Mouse (Mus musculus) midbrain, embryonic 11.5 days (tissue): ENCODE results near the gene Greb1. TPM values are rescaled to one million over a fixed set of nuclear protein-coding genes. Genes with fewer than 3 reads are reported as not detected.

Experiments
- ATAC-seq: fragments of 200-750 bp; cut with Nextera tagmentation; 2 replicates; pipeline ENCODE4 v1.8.0; 2017; ENCODE audit warnings: moderate TSS enrichment, moderate library complexity; ENCODE audit not compliant: low FRiP score
- DNase-seq: peaks from one replicate; pipeline ENCODE4 v3.0.0; 2015; ENCODE audit warnings: low spot score; ENCODE audit errors: missing footprints
- H3K27ac ChIP-seq: fragments of 300-500 bp; sonication (generic); 2 replicates; pipeline ENCODE4 v1.5.1; 2014; ENCODE audit warnings: low read depth, low read length
- H3K27me3 ChIP-seq: fragments of 300-500 bp; sonication (generic); 2 replicates; pipeline ENCODE4 v1.6.1; 2014; ENCODE audit warnings: mild to moderate bottlenecking, low read length, moderate library complexity, mixed read lengths; ENCODE audit not compliant: control insufficient read depth, insufficient read depth
- H3K36me3 ChIP-seq: fragments of 300-500 bp; sonication (generic); 2 replicates; pipeline ENCODE4 v1.6.1; 2014; ENCODE audit warnings: mild to moderate bottlenecking, low read length, moderate library complexity, mixed read lengths; ENCODE audit not compliant: control insufficient read depth, insufficient read depth
- H3K4me1 ChIP-seq: fragments of 300-500 bp; sonication (generic); 2 replicates; pipeline ENCODE4 v1.6.1; 2014; ENCODE audit warnings: low read length; ENCODE audit not compliant: control insufficient read depth, insufficient read depth
- H3K4me2 ChIP-seq: fragments of 300-500 bp; sonication (generic); 2 replicates; pipeline ENCODE4 v1.6.1; 2014; ENCODE audit warnings: mild to moderate bottlenecking, moderate library complexity
- H3K4me3 ChIP-seq: fragments of 300-500 bp; sonication (generic); 2 replicates; pipeline ENCODE4 v1.5.1; 2014; ENCODE audit warnings: low read depth, low read length
- H3K9ac ChIP-seq: fragments of 300-500 bp; sonication (generic); 2 replicates; pipeline ENCODE4 v1.6.1; 2014; ENCODE audit warnings: low read length
- H3K9me3 ChIP-seq: fragments of 300-500 bp; sonication (generic); 2 replicates; pipeline ENCODE4 v1.6.1; 2016; ENCODE audit warnings: low read length; ENCODE audit not compliant: control insufficient read depth
- WGBS: fragments of 180-500 bp; shearing (Covaris S2); extraction: QIAGEN DNeasy Blood & Tissue Kit; methylation state at CpG from one replicate; pipeline ENCODE4 v1.1.7; 2014; 5-methylcytosine and 5-hydroxymethylcytosine counted together
- polyA plus RNA-seq: library from polyadenylated mRNA; unstranded; fragments of >200 nt; fragmentation: Nextera tagmentation; extraction: Ambion mirVana; gene quantifications from 2 replicates; pipeline ENCODE4 v1.2.1, GENCODE M21; 2014

The Greb1 gene
- polyA plus RNA-seq, 1 experiment from 2014 or later: 15.4 TPM

- H3K4me1 ChIP-seq: peaks cover 11% of the 10 kb centered on the region
- peak; percentile 23; the same call in 1 of the 2 replicates for ATAC-seq
- H3K4me3 ChIP-seq: peak overlapping the region; percentile 82
- H3K9me3 ChIP-seq: no peaks in the 10 kb centered on the region
- peak overlapping the region; percentile 87 for H3K4me2 ChIP-seq
- H3K36me3 ChIP-seq: no peaks in the 10 kb centered on the region
- WGBS: 7% methylated on average over 15 of the region's 15 CpGs
- peak overlapping the region; percentile 94 for H3K9ac ChIP-seq
- no peak overlapping the region for H3K27ac ChIP-seq
- peak; percentile 95 for DNase-seq
- peaks cover 4% of the 10 kb centered on the region; the same call in 1 of the 2 replicates for H3K27me3 ChIP-seq
These were observed 10.8 kb upstream of the Greb1 start for GRCm38 (mm10) chr12:16811477-16811876.

GRCm38 (mm10) chr12:16810525-16811431 is 10.1 kb upstream of the Greb1 start, which contains the start of gene E2f6:
Gene E2f6, plus strand, starts transcription at chr12:16810963.
- peak within 1 kb of the TSS; percentile 87 for H3K4me2 ChIP-seq
- peaks cover 4% of the 10 kb centered on the region; the same call in 1 of the 2 replicates for H3K27me3 ChIP-seq
- H3K4me1 ChIP-seq: peaks cover 11% of the 10 kb centered on the region
- H3K4me3 ChIP-seq: peak within 1 kb of the TSS; percentile 82
- H3K36me3 ChIP-seq: no peaks in the 10 kb centered on the region
- 7% methylated on average over 80 of the region's 81 CpGs for WGBS
- DNase-seq: peak; percentile 99
- peak within 1 kb of the TSS; percentile 49; the same call in 1 of the 2 replicates for H3K27ac ChIP-seq
- H3K9ac ChIP-seq: peak within 1 kb of the TSS; percentile 94
- no peaks in the 10 kb centered on the region for H3K9me3 ChIP-seq
- ATAC-seq: peak; percentile 91

DNA sequence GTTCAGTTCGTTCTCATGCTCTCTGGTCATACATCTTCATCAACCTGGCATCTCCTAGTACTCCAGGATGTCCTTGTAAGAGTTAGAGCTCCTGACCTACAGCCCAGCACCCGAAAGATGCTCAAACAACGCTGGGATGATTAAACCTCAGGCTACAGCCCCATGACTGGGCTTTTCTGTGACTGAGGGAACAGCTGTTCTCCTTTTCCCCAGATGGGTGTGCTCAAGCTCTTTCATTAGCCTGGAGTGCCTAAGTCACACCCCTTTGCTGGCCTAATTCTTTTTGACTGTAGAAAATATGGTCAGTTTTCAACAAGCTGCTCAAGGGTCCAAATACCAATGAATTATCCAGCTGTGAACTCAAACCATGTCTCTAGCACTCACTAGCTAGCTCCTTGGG is 7.4 kb upstream of the Greb1 start:
- peaks cover 30% of the 10 kb centered on the region for H3K4me1 ChIP-seq
- H3K27ac ChIP-seq: no peak overlapping the region

GRCm38 (mm10) chr12:16805511-16805910 is 4.8 kb upstream of the Greb1 start:
- Histone ChIP-seq H3K4me2 (no peak overlapping the region), H3K27me3 (peaks cover 4% of the 10 kb centered on the region; the same call in 1 of the 2 replicates), H3K4me1 (peaks cover 33% of the 10 kb centered on the region), H3K9me3 (no peaks in the 10 kb centered on the region), H3K36me3 (no peaks in the 10 kb centered on the region), H3K27ac (no peak overlapping the region), H3K9ac (no peak overlapping the region), H3K4me3 (no peak overlapping the region)
- WGBS: 6% methylated on average over 5 of the region's 5 CpGs
- DNase-seq: peak; percentile 96
- peak; percentile 60 for ATAC-seq

More for the DNA sequence above, 7.4 kb upstream of the Greb1 start:
- H3K9ac ChIP-seq: no peak overlapping the region
- no peak overlapping the region for H3K4me3 ChIP-seq
- no peaks in the 10 kb centered on the region for H3K36me3 ChIP-seq
- H3K9me3 ChIP-seq: no peaks in the 10 kb centered on the region
- no peak for ATAC-seq
- WGBS: 55% methylated on average over 3 of the region's 3 CpGs
- peaks cover 4% of the 10 kb centered on the region; the same call in 1 of the 2 replicates for H3K27me3 ChIP-seq
- H3K4me2 ChIP-seq: no peak overlapping the region
- DNase-seq: no peak

GRCm38 (mm10) chr12:16803956-16804430 is 3.3 kb upstream of the Greb1 start:
- H3K4me3 ChIP-seq: no peak overlapping the region
- ATAC-seq: peak; percentile 17; the same call in 1 of the 2 replicates
- peaks cover 33% of the 10 kb centered on the region for H3K4me1 ChIP-seq
- H3K9me3 ChIP-seq: no peaks in the 10 kb centered on the region
- 0 out of 2 replicates have a peak overlapping the region, but pooled peaks have one; percentile 11 for H3K9ac ChIP-seq
- DNase-seq: peak; percentile 91
- H3K27ac ChIP-seq: peak overlapping the region; percentile 27; the same call in 1 of the 2 replicates
- H3K27me3 ChIP-seq: no peaks in the 10 kb centered on the region; the same call in 1 of the 2 replicates
- no peak overlapping the region for H3K4me2 ChIP-seq
- H3K36me3 ChIP-seq: no peaks in the 10 kb centered on the region
- WGBS: 13% methylated on average over 5 of the region's 5 CpGs

DNA sequence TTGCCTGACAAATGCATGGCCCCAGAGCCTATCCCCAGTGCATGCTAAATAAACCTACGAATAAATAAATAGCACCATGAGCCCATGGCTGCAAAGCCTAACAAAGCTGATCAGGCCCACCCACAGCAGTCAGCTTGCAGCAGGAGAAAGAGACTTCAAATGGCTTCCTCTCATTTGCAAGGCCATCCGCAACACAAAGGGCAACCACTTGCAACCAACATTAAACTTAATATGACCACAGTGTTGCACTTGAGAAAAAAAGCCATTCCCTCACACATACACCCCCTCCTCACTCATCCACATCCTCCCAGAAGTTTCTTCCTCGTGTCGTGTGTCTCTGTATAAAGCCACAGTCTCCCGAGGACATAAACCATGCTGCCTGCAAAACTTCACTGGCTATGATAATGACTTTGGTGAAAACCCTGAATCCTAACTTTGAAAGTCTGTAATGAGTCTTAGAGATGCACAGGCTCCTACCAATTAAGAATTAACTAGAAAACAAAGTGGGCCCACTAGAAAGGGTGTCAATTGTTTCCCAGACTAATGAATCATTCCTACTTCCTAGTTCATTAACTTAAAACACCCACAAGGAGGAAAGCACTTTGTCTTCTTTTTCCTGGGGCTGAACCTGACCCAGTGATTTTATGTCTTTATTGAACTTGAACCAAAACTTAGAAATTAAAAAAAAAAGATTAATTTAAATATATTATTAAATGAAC is 2.7 kb upstream of the Greb1 start:
- Histone ChIP-seq H3K4me3 (no peak overlapping the region), H3K4me1 (peaks cover 37% of the 10 kb centered on the region), H3K4me2 (no peak overlapping the region), H3K36me3 (no peaks in the 10 kb centered on the region), H3K9me3 (no peaks in the 10 kb centered on the region), H3K27ac (peak overlapping the region; percentile 65), H3K27me3 (no peaks in the 10 kb centered on the region; the same call in 1 of the 2 replicates), H3K9ac (peak overlapping the region; percentile 38; the same call in 1 of the 2 replicates)
- no peak for DNase-seq
- no peak for ATAC-seq
- WGBS: 9% methylated on average over 5 of the region's 5 CpGs

- Histone ChIP-seq H3K9me3 (no peaks in the 10 kb centered on the region), H3K27me3 (no peaks in the 10 kb centered on the region; the same call in 1 of the 2 replicates), H3K9ac (peak overlapping the region; percentile 92), H3K4me2 (peak overlapping the region; percentile 85), H3K4me3 (peak overlapping the region; percentile 71), H3K4me1 (peaks cover 37% of the 10 kb centered on the region), H3K27ac (peak overlapping the region; percentile 72), H3K36me3 (no peaks in the 10 kb centered on the region)
- ATAC-seq (peak; percentile 64), DNase-seq (no peak)
- WGBS: 2% methylated on average over 12 of the region's 12 CpGs
These were observed 251 bp upstream of the Greb1 start for GRCm38 (mm10) chr12:16800959-16801315.

GRCm38 (mm10) chr12:16799928-16800258 is 793 bp downstream of the Greb1 start:
- ATAC-seq: peak; percentile 42
- peak overlapping the region; percentile 72 for H3K27ac ChIP-seq
- H3K4me1 ChIP-seq: peaks cover 35% of the 10 kb centered on the region

More at GRCm38 (mm10) chr12:16799928-16800258, 793 bp downstream of the Greb1 start:
- DNase-seq: no peak
- WGBS: 2% methylated on average over 6 of the region's 6 CpGs
- H3K4me3 ChIP-seq: peak overlapping the region; percentile 71
- H3K36me3 ChIP-seq: no peaks in the 10 kb centered on the region
- H3K27me3 ChIP-seq: no peaks in the 10 kb centered on the region
- peak overlapping the region; percentile 85 for H3K4me2 ChIP-seq
- no peaks in the 10 kb centered on the region for H3K9me3 ChIP-seq
- H3K9ac ChIP-seq: peak overlapping the region; percentile 92
